Mouse (Mus musculus): ENCODE measurements at regions not wholly inside any gene's neighbourhood (a gene's known extent, or its start where the extent isn't known, plus 50 kb on each side); places are given as distances from the start of the nearest gene placed in this dataset.

- TF ChIP-seq CTCF (IDR thresholded peaks at IDR 0.05; ENCODE audit: low read depth) (no peak), EP300 (optimal IDR thresholded peaks at IDR 0.05) (no peak)
These were observed 52.9 kb upstream of the Gm10944 start for GRCm38 (mm10) chr10:10628236-10628717.
